Mouse (Mus musculus) embryonic facial prominence, embryonic 13.5 days (tissue): Measurements from ENCODE around the gene Ano4. TPM values are rescaled to one million over a fixed set of nuclear protein-coding genes. Genes with fewer than 3 reads are reported as not detected.

ENCODE experiments used
- ATAC-seq: fragments of 200-750 bp; cut with Nextera tagmentation; 2 replicates; pipeline ENCODE4 v1.8.0; 2017; ENCODE audit warnings: low read depth; ENCODE audit not compliant: insufficient number of reproducible peaks, insufficient read depth, low FRiP score, low TSS enrichment
- H3K27ac ChIP-seq: fragments of 300-500 bp; sonication (generic); 2 replicates; pipeline ENCODE4 v1.5.1; 2015; ENCODE audit warnings: moderate library complexity, mild to moderate bottlenecking, inconsistent platforms
- H3K27me3 ChIP-seq: fragments of 300-500 bp; sonication (generic); 2 replicates; pipeline ENCODE4 v1.6.1; 2015; ENCODE audit warnings: mild to moderate bottlenecking, inconsistent platforms
- H3K36me3 ChIP-seq: fragments of 300-500 bp; sonication (generic); 2 replicates; pipeline ENCODE4 v1.6.1; 2015; ENCODE audit warnings: mild to moderate bottlenecking, inconsistent platforms
- H3K4me1 ChIP-seq: fragments of 300-500 bp; sonication (generic); 2 replicates; pipeline ENCODE4 v1.6.1; 2015; ENCODE audit warnings: inconsistent platforms
- H3K4me2 ChIP-seq: fragments of 300-500 bp; sonication (generic); 2 replicates; pipeline ENCODE4 v1.6.1; 2015; ENCODE audit warnings: moderate library complexity, mild to moderate bottlenecking, inconsistent platforms
- H3K4me3 ChIP-seq: fragments of 300-500 bp; sonication (generic); 2 replicates; pipeline ENCODE4 v1.5.1; 2015; ENCODE audit warnings: mild to moderate bottlenecking, inconsistent platforms
- H3K9ac ChIP-seq: fragments of 300-500 bp; sonication (generic); 2 replicates; pipeline ENCODE4 v1.6.1; 2015; ENCODE audit warnings: mild to moderate bottlenecking, inconsistent platforms
- H3K9me3 ChIP-seq: fragments of 300-500 bp; sonication (generic); 2 replicates; pipeline ENCODE4 v1.6.1; 2016; ENCODE audit warnings: inconsistent platforms
- WGBS: fragments of 180-500 bp; shearing (Covaris S2); methylation state at CpG from one replicate; pipeline ENCODE4 v1.1.7; 2015; ENCODE audit warnings: mixed read lengths; 5-methylcytosine and 5-hydroxymethylcytosine counted together
- polyA plus RNA-seq: library from polyadenylated mRNA; unstranded; fragments of >200 nt; fragmentation: Nextera tagmentation; extraction: Ambion mirVana; gene quantifications from 2 replicates; pipeline ENCODE4 v1.2.1, GENCODE M21; 2015

The Ano4 gene
- polyA plus RNA-seq, 1 experiment from 2014 or later = 0.65 TPM

DNA sequence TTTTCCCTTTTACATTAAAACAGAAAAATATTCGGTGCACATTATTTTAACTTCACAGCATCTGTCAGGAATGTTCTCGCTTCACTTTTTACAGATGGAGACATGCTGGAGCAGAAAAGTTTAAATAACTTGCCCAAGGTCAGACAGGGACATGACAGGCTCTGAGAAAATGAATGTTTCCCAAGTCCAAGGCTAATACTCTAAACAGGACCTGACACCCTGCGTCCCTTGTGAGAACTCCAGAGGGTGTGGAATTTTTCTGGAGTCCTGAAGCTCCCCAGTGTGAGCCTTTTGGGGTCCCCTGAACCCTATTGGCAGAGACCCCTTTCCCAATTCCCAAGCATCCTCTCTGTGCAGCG is 451 bp downstream of the Ano4 start:
- no peaks in the 10 kb centered on the region for H3K36me3 ChIP-seq

DNA sequence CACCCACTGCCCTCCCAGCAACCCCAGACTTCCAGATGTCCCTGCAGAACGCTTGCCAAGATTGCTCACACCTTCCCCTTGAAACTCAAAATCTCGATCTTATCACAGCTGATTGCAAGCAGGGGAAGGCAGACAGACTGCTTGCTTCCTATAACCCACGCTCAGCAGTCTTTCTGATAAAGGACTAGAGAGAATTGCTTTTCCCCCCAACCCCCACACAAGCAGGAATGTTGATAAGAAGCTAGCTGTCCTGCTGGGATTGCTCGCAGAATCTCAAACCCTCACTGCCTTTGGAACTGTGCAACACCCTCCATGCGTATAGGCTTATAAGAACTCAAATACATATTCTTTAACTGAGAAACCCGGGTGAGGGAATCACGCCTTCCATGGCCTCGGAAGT is 846 bp downstream of the Ano4 start:
- ATAC-seq = no peak
- Histone ChIP-seq H3K9me3 (no peaks in the 10 kb centered on the region), H3K4me3 (no peak overlapping the region), H3K27ac (no peak overlapping the region), H3K27me3 (peaks cover 51% of the 10 kb centered on the region), H3K4me1 (peaks cover 13% of the 10 kb centered on the region; the same call in 1 of the 2 replicates), H3K36me3 (no peaks in the 10 kb centered on the region), H3K4me2 (0 out of 2 replicates have a peak overlapping the region, but pooled peaks have one; percentile 97), H3K9ac (no peak overlapping the region)
- WGBS = 17% methylated on average over 8 of the region's 8 CpGs

More for the DNA sequence above, 451 bp downstream of the Ano4 start:
- Histone ChIP-seq H3K4me2 (peak overlapping the region; percentile 97), H3K4me1 (peaks cover 13% of the 10 kb centered on the region; the same call in 1 of the 2 replicates), H3K9me3 (no peaks in the 10 kb centered on the region), H3K4me3 (peak overlapping the region; percentile 55), H3K9ac (peak overlapping the region; percentile 70), H3K27me3 (peaks cover 51% of the 10 kb centered on the region), H3K27ac (no peak overlapping the region)
- no peak for ATAC-seq
- WGBS = 18% methylated on average over 4 of the region's 4 CpGs

DNA sequence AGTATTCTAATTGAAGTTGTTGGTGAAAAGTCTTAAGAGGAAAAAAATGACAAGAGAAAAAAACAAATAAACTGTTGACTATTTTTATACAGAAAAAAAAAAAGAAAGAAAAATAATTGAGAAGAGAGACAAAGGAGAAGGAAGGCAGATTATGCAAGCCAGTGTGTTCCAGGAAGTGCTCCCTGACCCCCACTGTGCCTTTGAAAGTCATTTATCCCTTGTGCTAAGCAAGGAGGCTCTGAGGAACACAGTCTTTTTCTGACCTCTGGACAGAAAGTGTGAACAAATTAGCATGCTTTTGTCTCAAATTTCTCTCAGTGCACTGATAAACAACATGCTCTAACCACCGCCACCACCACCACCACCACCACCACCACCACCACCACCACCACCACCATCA is 14.3 kb downstream of the Ano4 start:
- H3K9me3 ChIP-seq = no peaks in the 10 kb centered on the region
- no peak overlapping the region for H3K9ac ChIP-seq
- ATAC-seq = no peak
- no peaks in the 10 kb centered on the region for H3K36me3 ChIP-seq
- H3K27me3 ChIP-seq = no peaks in the 10 kb centered on the region
- WGBS = 100% methylated on average over 1 of the region's 1 CpGs
- H3K4me2 ChIP-seq = no peak overlapping the region
- no peak overlapping the region for H3K27ac ChIP-seq
- no peaks in the 10 kb centered on the region for H3K4me1 ChIP-seq
- H3K4me3 ChIP-seq = no peak overlapping the region

DNA sequence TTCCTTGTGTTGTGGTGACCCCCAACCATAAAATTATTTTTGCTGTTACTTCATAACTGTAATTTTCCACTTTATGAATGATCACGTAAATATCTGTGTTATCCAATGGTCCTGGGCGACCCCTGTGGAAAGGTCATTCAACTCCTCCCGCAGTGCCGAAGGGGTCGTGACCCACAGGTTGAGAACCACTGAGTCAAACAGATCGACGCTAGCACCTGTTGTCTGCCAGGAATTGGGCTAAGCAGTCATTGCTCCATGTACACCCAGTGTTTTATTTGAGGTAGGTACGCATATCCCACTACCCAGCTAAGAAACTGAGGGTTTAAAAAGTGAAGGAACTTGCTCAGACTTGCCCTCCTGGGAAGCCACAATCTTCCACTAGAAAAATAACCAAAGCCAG is 14.8 kb downstream of the Ano4 start:
- H3K36me3 ChIP-seq = no peaks in the 10 kb centered on the region
- H3K4me1 ChIP-seq = no peaks in the 10 kb centered on the region
- H3K27me3 ChIP-seq = no peaks in the 10 kb centered on the region
- no peak overlapping the region for H3K4me3 ChIP-seq
- no peaks in the 10 kb centered on the region for H3K9me3 ChIP-seq
- H3K9ac ChIP-seq = no peak overlapping the region
- no peak overlapping the region for H3K27ac ChIP-seq
- ATAC-seq = no peak
- 79% methylated on average over 8 of the region's 8 CpGs for WGBS
- H3K4me2 ChIP-seq = no peak overlapping the region

DNA sequence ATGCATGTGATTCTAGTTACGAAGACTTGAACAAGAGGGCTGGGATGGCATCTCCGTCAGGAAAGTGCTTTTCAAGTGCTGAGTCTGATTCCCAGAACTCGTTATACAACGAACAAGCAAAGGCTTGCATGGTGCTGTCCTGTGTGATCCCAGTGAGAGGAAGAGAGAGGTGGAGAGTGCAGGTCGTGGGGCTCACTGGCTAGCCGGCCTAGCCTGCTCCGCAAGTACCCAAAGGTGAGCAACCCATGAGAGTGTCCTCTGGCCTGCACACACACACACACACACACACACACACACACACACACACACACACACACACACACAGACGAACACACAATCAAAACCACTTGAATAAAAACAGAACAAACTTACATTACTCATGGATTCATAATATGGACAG is 15.7 kb downstream of the Ano4 start:
- H3K27ac ChIP-seq = no peak overlapping the region
- H3K9me3 ChIP-seq = no peaks in the 10 kb centered on the region
- no peak overlapping the region for H3K4me2 ChIP-seq
- no peak overlapping the region for H3K9ac ChIP-seq
- H3K4me3 ChIP-seq = no peak overlapping the region
- H3K4me1 ChIP-seq = no peaks in the 10 kb centered on the region
- H3K36me3 ChIP-seq = no peaks in the 10 kb centered on the region
- 64% methylated on average over 8 of the region's 8 CpGs for WGBS
- H3K27me3 ChIP-seq = no peaks in the 10 kb centered on the region
- no peak for ATAC-seq

DNA sequence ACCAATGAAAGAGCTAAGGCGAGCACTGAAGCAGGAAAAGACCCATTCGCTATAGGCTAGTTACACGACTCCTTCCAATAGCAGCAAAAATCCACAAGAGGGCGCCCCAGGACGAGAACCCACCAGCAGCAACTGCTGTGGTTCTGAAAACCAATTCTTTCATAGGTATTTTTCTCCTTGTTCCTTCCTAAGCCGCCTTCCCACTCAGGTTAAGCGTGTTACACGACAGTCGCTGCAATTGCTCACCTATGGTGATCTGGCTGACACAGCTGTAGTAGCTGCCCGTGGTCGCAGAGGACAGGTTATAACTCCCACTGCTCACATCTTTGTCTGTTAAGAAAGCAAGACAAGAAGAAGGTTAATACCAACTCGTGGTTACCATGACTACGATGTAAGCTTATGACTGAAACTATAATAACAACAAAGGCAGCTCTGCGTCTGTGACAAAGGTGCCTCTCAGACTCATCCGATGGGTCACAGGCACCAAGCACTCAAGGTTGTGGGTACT is 17.5 kb downstream of the Ano4 start:
- Histone ChIP-seq H3K9ac (no peak overlapping the region), H3K9me3 (no peaks in the 10 kb centered on the region), H3K4me1 (no peaks in the 10 kb centered on the region), H3K27me3 (no peaks in the 10 kb centered on the region), H3K4me3 (no peak overlapping the region), H3K36me3 (no peaks in the 10 kb centered on the region), H3K27ac (no peak overlapping the region), H3K4me2 (no peak overlapping the region)
- ATAC-seq = 0 out of 2 replicates have a peak, but pooled peaks have one; percentile 43
- 28% methylated on average over 15 of the region's 15 CpGs for WGBS

DNA sequence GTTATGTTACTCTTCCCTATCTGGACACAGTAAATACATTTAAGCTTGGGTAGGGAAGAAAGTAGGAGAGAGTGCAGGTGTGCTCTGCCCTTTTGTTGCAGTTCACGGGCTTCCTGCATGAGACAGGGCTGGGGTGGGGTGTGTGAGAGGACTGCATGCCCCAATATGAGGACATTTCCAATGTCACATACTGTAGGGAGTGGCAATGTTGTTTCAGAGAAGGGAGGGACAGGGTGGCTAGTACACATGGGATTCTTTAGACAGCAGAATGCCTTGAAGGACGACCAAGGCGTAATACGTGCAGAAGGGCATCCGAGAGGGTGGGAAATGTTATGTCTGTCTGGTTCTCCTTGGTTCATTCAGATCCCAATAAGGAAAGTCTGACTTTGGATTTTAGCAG is 18.2 kb downstream of the Ano4 start:
- Histone ChIP-seq H3K27me3 (no peaks in the 10 kb centered on the region), H3K9me3 (no peaks in the 10 kb centered on the region), H3K27ac (no peak overlapping the region), H3K4me2 (no peak overlapping the region), H3K4me1 (no peaks in the 10 kb centered on the region), H3K36me3 (no peaks in the 10 kb centered on the region), H3K4me3 (no peak overlapping the region), H3K9ac (no peak overlapping the region)
- WGBS = 88% methylated on average over 5 of the region's 5 CpGs
- no peak for ATAC-seq

DNA sequence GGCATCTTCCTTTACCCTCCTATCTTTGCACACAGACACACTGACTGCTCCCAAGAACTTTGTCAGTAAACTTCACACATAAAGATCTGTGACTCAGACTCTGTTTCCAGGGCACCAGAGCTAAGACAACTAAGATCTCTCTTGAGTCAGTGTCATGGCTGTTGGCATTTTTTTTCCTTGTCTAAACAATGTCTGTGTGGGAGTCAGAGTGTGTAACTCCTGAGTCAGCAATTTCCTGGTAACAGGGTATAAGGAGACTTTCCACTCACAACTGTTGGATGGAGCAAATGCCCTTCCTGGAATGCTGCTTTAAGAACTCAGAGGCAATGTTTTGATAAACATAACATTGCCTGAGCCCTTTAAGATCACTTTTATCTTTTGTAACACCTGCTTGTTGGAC is 37.0 kb downstream of the Ano4 start:
- no peak overlapping the region for H3K27ac ChIP-seq
- H3K4me1 ChIP-seq = no peaks in the 10 kb centered on the region
- H3K9me3 ChIP-seq = no peaks in the 10 kb centered on the region
- H3K9ac ChIP-seq = no peak overlapping the region
- H3K27me3 ChIP-seq = no peaks in the 10 kb centered on the region
- ATAC-seq = no peak
- no peak overlapping the region for H3K4me3 ChIP-seq
- no peak overlapping the region for H3K4me2 ChIP-seq
- no peaks in the 10 kb centered on the region for H3K36me3 ChIP-seq

DNA sequence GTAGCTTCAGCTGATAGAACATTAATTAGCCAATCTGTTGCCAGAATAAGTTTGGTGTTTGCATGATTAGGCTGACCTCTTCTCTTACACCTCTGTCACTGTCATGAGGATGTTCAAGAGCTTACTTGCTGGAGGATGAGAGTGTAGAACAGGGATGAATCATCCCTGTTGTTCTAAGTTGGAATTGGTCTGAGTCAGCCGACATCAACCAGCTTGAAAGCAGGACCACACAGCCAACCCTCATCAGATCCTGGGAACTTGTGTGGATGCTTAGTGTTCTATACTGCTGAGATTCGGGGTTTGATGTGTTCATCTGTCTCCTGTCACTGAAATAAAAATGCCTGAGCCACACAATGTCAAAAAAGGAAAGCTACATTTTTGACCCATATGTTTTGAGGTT is 44.2 kb downstream of the Ano4 start:
- H3K9ac ChIP-seq = no peak overlapping the region
- H3K4me1 ChIP-seq = no peaks in the 10 kb centered on the region
- ATAC-seq = no peak
- H3K4me3 ChIP-seq = no peak overlapping the region
- H3K36me3 ChIP-seq = no peaks in the 10 kb centered on the region
- no peak overlapping the region for H3K4me2 ChIP-seq
- no peak overlapping the region for H3K27ac ChIP-seq
- 63% methylated on average over 2 of the region's 2 CpGs for WGBS
- H3K9me3 ChIP-seq = no peaks in the 10 kb centered on the region
- no peaks in the 10 kb centered on the region for H3K27me3 ChIP-seq

DNA sequence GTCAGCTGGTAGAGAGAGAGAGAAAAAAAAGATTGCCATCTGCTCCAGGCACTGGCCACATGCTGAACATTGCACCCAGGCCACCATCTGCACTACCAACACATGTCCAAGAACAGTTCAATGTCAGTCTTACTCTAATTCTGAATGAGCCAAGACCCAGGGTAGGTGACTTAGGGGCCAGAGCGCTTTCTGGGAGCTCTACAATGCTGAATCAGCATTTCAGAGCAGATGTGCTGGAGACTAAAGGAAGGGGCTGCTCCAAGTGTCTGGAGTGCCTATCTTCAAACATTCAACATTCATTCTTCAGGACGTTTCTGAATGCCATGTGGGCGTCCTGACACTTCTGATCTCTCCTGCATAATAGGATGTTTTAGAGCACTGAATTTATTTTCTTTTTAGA is 51.8 kb downstream of the Ano4 start:
- Histone ChIP-seq H3K27me3 (no peaks in the 10 kb centered on the region), H3K27ac (no peak overlapping the region), H3K9me3 (no peaks in the 10 kb centered on the region), H3K4me2 (no peak overlapping the region), H3K4me3 (no peak overlapping the region), H3K4me1 (no peaks in the 10 kb centered on the region), H3K9ac (no peak overlapping the region), H3K36me3 (no peaks in the 10 kb centered on the region)
- ATAC-seq = no peak
- WGBS = 59% methylated on average over 3 of the region's 3 CpGs

DNA sequence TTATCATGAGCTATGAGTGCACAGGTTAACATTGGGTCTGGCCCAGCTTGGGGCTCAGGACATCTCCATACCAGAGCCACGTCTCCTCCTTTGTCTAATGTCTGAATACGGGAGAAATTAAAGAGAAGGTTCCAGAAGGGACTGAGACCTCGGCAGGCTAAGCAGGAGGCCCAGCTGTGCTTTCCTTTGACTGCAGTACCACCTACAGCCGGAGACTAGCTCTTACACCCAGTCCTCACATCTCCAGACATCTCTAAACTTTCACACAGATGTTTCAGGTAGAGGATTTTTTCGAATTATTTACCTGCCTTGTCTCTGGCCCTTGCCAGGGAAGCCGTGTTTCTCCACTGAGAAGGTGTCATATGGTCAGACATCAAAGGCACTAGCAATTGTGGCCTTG is 53.9 kb downstream of the Ano4 start:
- H3K27ac ChIP-seq = no peak overlapping the region
- H3K4me3 ChIP-seq = no peak overlapping the region
- H3K4me1 ChIP-seq = no peaks in the 10 kb centered on the region
- no peaks in the 10 kb centered on the region for H3K9me3 ChIP-seq
- no peaks in the 10 kb centered on the region for H3K36me3 ChIP-seq
- H3K9ac ChIP-seq = no peak overlapping the region
- no peak overlapping the region for H3K4me2 ChIP-seq
- 67% methylated on average over 6 of the region's 6 CpGs for WGBS
- no peaks in the 10 kb centered on the region for H3K27me3 ChIP-seq
- ATAC-seq = no peak

DNA sequence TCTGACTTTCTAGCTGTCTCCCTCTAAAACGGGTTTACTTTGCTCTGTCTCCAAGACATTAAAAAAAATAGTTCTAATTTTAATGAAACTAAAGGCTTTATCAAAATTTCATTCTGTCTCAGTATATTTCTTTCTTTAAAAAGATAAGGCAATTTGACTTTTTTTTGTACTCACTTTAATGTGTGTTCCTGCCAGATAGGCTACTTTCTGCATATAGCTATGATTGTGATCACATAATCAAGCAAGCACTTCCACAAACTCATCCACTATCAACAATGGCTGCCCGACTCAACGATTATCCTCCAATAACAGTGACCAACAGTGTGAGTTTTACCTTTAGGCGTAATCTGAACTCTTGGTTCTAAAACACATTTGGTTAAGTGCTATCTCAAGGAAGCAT is 55.3 kb downstream of the Ano4 start:
- Histone ChIP-seq H3K27ac (no peak overlapping the region), H3K4me3 (no peak overlapping the region), H3K9ac (no peak overlapping the region), H3K27me3 (no peaks in the 10 kb centered on the region), H3K4me2 (no peak overlapping the region), H3K36me3 (no peaks in the 10 kb centered on the region), H3K4me1 (no peaks in the 10 kb centered on the region), H3K9me3 (no peaks in the 10 kb centered on the region)
- ATAC-seq = no peak
- WGBS = 83% methylated on average over 4 of the region's 4 CpGs

DNA sequence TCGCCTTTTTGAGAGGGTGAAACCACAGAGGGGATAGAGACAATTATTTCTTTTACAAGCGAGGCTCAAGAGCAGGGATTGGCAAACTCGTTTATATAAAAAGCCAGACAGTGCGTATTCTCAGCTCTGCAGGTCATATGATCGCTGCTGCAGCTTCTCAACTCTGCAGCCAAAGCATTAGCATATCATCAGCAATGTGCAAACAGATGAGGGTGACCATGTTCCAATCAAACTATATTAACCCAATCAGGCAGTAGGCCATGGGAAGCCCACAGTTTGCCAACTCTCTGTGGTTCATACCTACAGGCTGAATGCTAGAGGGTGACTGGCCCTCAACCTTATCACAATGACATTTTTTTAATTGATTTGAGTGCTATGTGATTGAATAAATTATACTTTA is 64.2 kb downstream of the Ano4 start:
- Histone ChIP-seq H3K36me3 (no peaks in the 10 kb centered on the region), H3K9ac (no peak overlapping the region), H3K4me2 (no peak overlapping the region), H3K9me3 (peaks cover 2% of the 10 kb centered on the region; the same call in 1 of the 2 replicates), H3K4me3 (no peak overlapping the region), H3K27me3 (no peaks in the 10 kb centered on the region; the same call in 1 of the 2 replicates), H3K4me1 (no peaks in the 10 kb centered on the region), H3K27ac (no peak overlapping the region)
- 84% methylated on average over 5 of the region's 5 CpGs for WGBS
- ATAC-seq = no peak
